Mouse (Mus musculus): Measurements from ENCODE around the gene Rcor3.

- TF ChIP-seq CTCF (IDR thresholded peaks at IDR 0.05; ENCODE audit: borderline replicate concordance, insufficient read depth, low read depth, low read length) (no peak), POLR2A (IDR thresholded peaks at IDR 0.05; ENCODE audit: borderline replicate concordance, insufficient read depth, low read length) (no peak)
Observed at GRCm38 (mm10) chr1:192074824-192075223, 63.0 kb downstream of the Rcor3 start.
